Mouse (Mus musculus): Measurements from ENCODE around the gene Snx29.

- TF ChIP-seq CTCF (IDR thresholded peaks at IDR 0.05; ENCODE audit: low read depth) (no peak), EP300 (IDR thresholded peaks at IDR 0.05; ENCODE audit: low read depth) (no peak)
Measured at GRCm38 (mm10) chr16:11317324-11317723, 5.4 kb upstream of the Snx29 start.

Data from liver, embryonic 14.5 days (tissue).